Mouse (Mus musculus) lung, postnatal 0 days (tissue): ENCODE measurements around the gene Cd44.

Experiments used
- CTCF ChIP-seq: IDR thresholded peaks from 2 replicates; pipeline ENCODE4 v1.5.1; 2016; ENCODE audit warnings: antibody characterized with exemption, mild to moderate bottlenecking
- EP300 ChIP-seq: IDR thresholded peaks from 2 replicates; pipeline ENCODE4 v1.6.1; 2016; ENCODE audit warnings: antibody characterized with exemption, mild to moderate bottlenecking, control low read depth

DNA sequence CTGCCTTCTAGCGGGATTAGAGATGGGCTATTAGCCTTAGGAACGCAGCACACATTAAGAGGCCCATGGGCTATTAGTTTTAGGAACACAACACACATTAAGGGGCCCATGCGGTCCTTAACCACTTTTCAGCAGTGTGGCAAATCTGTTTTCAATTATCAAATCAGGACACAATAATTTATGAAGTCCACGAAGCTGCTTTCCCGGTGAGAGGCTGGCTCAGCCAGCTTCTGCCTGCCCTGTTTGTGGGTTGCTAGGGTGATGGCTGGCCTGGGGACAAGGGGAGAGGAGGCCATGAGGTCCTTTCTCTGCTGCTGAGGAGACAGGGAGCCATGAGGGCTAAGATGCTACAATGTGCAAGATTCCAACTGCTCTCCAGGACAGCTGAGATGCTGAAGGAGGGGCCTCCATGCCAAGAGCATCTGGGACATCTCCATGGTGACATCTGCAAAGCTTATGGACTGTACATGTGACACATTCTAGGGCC lies 81.2 kb downstream of the Cd44 start:
- TF ChIP-seq CTCF (no peak), EP300 (no peak)
